Mouse (Mus musculus) stomach, embryonic 15.5 days (tissue): Measurements from ENCODE around the gene Herc2. TPM values are rescaled to one million over a fixed set of nuclear protein-coding genes. Genes with fewer than 3 reads are reported as not detected.

Experiments used
- ATAC-seq: fragments of 200-750 bp; cut with Nextera tagmentation; 2 replicates; pipeline ENCODE4 v1.8.0; 2017; ENCODE audit warnings: low read depth, moderate number of reproducible peaks, moderate TSS enrichment; ENCODE audit not compliant: insufficient read depth, low FRiP score
- H3K27ac ChIP-seq: fragments of 300-500 bp; sonication (generic); 2 replicates; pipeline ENCODE4 v1.5.1; 2015; ENCODE audit warnings: mild to moderate bottlenecking, inconsistent platforms
- H3K27me3 ChIP-seq: fragments of 300-500 bp; sonication (generic); replicated peaks from 2 replicates; pipeline ENCODE4 v1.6.1; 2015; ENCODE audit warnings: inconsistent platforms
- H3K36me3 ChIP-seq: fragments of 300-500 bp; sonication (generic); 2 replicates; pipeline ENCODE4 v1.6.1; 2015; ENCODE audit warnings: inconsistent platforms
- H3K4me1 ChIP-seq: fragments of 300-500 bp; sonication (generic); 2 replicates; pipeline ENCODE4 v1.6.1; 2015; ENCODE audit warnings: inconsistent platforms
- H3K4me2 ChIP-seq: fragments of 300-500 bp; sonication (generic); 2 replicates; pipeline ENCODE4 v1.6.1; 2015; ENCODE audit warnings: mild to moderate bottlenecking, inconsistent platforms
- H3K4me3 ChIP-seq: fragments of 300-500 bp; sonication (generic); replicated peaks from 2 replicates; pipeline ENCODE4 v1.5.1; 2015; ENCODE audit warnings: inconsistent platforms
- H3K9ac ChIP-seq: fragments of 300-500 bp; sonication (generic); 2 replicates; pipeline ENCODE4 v1.6.1; 2015; ENCODE audit warnings: inconsistent platforms
- H3K9me3 ChIP-seq: fragments of 300-500 bp; sonication (generic); 2 replicates; pipeline ENCODE4 v1.6.1; 2016; ENCODE audit warnings: inconsistent platforms
- WGBS: fragments of 180-500 bp; shearing (Covaris S2); methylation state at CpG from one replicate; pipeline ENCODE4 v1.1.7; 2015; 5-methylcytosine and 5-hydroxymethylcytosine counted together
- polyA plus RNA-seq: library from polyadenylated mRNA; unstranded; fragments of >200 nt; fragmentation: Nextera tagmentation; extraction: Ambion mirVana; gene quantifications from 2 replicates; pipeline ENCODE4 v1.2.1, GENCODE M21; 2015

Gene Herc2
- polyA plus RNA-seq, 1 experiment from 2014 or later, result 27.3 TPM

GRCm38 (mm10) chr7:56089097-56089496 is 39.1 kb downstream of the Herc2 start:
- peak; percentile 60; the same call in 1 of the 2 replicates for ATAC-seq

GRCm38 (mm10) chr7:56091445-56091844 is 41.4 kb downstream of the Herc2 start:
- peaks cover 21% of the 10 kb centered on the region for H3K36me3 ChIP-seq
- H3K4me3 ChIP-seq, result no peak overlapping the region
- H3K4me1 ChIP-seq, result no peaks in the 10 kb centered on the region
- H3K4me2 ChIP-seq, result no peak overlapping the region
- H3K27ac ChIP-seq, result no peak overlapping the region
- H3K9me3 ChIP-seq, result no peaks in the 10 kb centered on the region
- ATAC-seq, result no peak; the same call in 1 of the 2 replicates
- WGBS, result 94% methylated on average over 5 of the region's 5 CpGs
- H3K27me3 ChIP-seq, result no peaks in the 10 kb centered on the region
- no peak overlapping the region for H3K9ac ChIP-seq

More at GRCm38 (mm10) chr7:56089097-56089496, 39.1 kb downstream of the Herc2 start:
- Histone ChIP-seq H3K9me3 (no peaks in the 10 kb centered on the region), H3K4me3 (no peak overlapping the region), H3K4me2 (no peak overlapping the region), H3K27ac (no peak overlapping the region), H3K27me3 (no peaks in the 10 kb centered on the region), H3K4me1 (no peaks in the 10 kb centered on the region), H3K9ac (no peak overlapping the region), H3K36me3 (peaks cover 21% of the 10 kb centered on the region)
- 71% methylated on average over 3 of the region's 3 CpGs for WGBS

DNA sequence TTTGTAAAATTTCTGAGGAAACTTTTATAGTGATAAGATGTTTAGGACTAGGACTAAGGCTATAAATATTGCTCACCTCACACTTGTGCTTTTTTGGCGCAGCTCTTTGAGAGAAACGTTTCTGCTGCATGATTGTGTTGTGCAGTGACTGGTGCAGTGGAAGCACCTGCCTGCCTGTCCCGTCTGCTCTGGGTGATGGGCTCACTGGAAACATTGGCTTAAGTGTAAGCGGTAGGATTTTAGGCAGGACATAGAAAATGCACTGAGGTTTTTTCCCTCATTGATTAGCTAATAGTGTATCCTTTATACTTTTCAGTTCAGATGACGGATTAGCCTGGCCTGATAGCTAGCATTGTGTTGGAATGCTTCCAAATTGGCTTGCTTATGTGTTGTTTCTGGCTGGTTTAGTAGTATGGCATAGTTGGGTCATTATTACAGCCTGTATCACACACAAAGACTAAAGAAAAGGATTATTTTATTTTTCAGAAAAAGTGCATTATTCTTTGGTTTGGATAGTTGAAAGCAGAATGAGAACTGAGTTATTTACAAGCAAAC is 52.4 kb downstream of the Herc2 start:
- Histone ChIP-seq H3K4me1 (no peaks in the 10 kb centered on the region), H3K9me3 (no peaks in the 10 kb centered on the region), H3K4me3 (no peak overlapping the region), H3K27ac (no peak overlapping the region), H3K27me3 (no peaks in the 10 kb centered on the region), H3K9ac (no peak overlapping the region), H3K4me2 (no peak overlapping the region), H3K36me3 (peaks cover 19% of the 10 kb centered on the region)
- 80% methylated on average over 5 of the region's 5 CpGs for WGBS
- no peak for ATAC-seq

DNA sequence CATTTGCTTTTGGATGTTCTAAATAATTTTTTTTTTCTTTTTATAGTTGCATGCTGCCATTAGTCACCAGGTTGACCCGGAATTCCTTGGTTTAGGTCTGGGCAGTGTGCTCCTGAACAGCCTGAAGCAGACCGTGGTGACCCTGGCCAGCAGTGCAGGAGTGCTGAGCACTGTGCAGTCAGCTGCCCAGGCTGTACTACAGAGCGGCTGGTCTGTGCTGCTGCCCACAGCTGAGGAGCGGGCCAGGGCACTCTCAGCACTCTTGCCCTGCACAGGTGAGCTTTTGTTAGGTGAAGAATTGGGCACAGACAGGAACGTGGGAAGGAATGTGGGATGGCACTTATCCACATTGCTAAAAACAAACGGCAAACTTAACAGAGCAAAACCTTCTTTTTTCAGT is 63.0 kb downstream of the Herc2 start:
- H3K27ac ChIP-seq, result no peak overlapping the region
- H3K36me3 ChIP-seq, result 0 out of 2 replicates have a peak, but pooled peaks cover 13% of the 10 kb centered on the region
- H3K4me1 ChIP-seq, result no peaks in the 10 kb centered on the region
- no peaks in the 10 kb centered on the region for H3K27me3 ChIP-seq
- H3K9ac ChIP-seq, result no peak overlapping the region
- WGBS, result 87% methylated on average over 6 of the region's 6 CpGs
- H3K4me3 ChIP-seq, result no peak overlapping the region
- ATAC-seq, result no peak
- no peaks in the 10 kb centered on the region for H3K9me3 ChIP-seq
- H3K4me2 ChIP-seq, result no peak overlapping the region

GRCm38 (mm10) chr7:56114148-56114547 is 64.2 kb downstream of the Herc2 start:
- Histone ChIP-seq H3K9me3 (no peaks in the 10 kb centered on the region), H3K36me3 (0 out of 2 replicates have a peak, but pooled peaks cover 9% of the 10 kb centered on the region), H3K4me3 (no peak overlapping the region), H3K4me2 (no peak overlapping the region), H3K4me1 (no peaks in the 10 kb centered on the region), H3K27ac (no peak overlapping the region), H3K9ac (no peak overlapping the region), H3K27me3 (no peaks in the 10 kb centered on the region)
- WGBS, result 54% methylated on average over 1 of the region's 1 CpGs
- ATAC-seq, result no peak

GRCm38 (mm10) chr7:56120968-56121367 is 71.0 kb downstream of the Herc2 start:
- Histone ChIP-seq H3K4me3 (no peak overlapping the region), H3K4me1 (no peaks in the 10 kb centered on the region), H3K27ac (no peak overlapping the region), H3K9me3 (no peaks in the 10 kb centered on the region), H3K36me3 (peaks cover 2% of the 10 kb centered on the region; the same call in 1 of the 2 replicates), H3K9ac (no peak overlapping the region), H3K27me3 (no peaks in the 10 kb centered on the region), H3K4me2 (no peak overlapping the region)
- 84% methylated on average over 7 of the region's 7 CpGs for WGBS
- ATAC-seq, result no peak

GRCm38 (mm10) chr7:56121425-56121824 is 71.4 kb downstream of the Herc2 start:
- Histone ChIP-seq H3K27me3 (no peaks in the 10 kb centered on the region), H3K36me3 (peaks cover 5% of the 10 kb centered on the region; the same call in 1 of the 2 replicates), H3K9me3 (no peaks in the 10 kb centered on the region), H3K4me3 (no peak overlapping the region), H3K9ac (no peak overlapping the region), H3K27ac (no peak overlapping the region), H3K4me1 (no peaks in the 10 kb centered on the region), H3K4me2 (no peak overlapping the region)
- 92% methylated on average over 5 of the region's 5 CpGs for WGBS
- no peak for ATAC-seq

- no peak overlapping the region for H3K27ac ChIP-seq
- H3K36me3 ChIP-seq, result peaks cover 8% of the 10 kb centered on the region; the same call in 1 of the 2 replicates
- ATAC-seq, result no peak
- no peak overlapping the region for H3K9ac ChIP-seq
- no peak overlapping the region for H3K4me2 ChIP-seq
- H3K27me3 ChIP-seq, result no peaks in the 10 kb centered on the region
- no peaks in the 10 kb centered on the region for H3K4me1 ChIP-seq
- WGBS, result 95% methylated on average over 3 of the region's 3 CpGs
- no peaks in the 10 kb centered on the region for H3K9me3 ChIP-seq
- H3K4me3 ChIP-seq, result no peak overlapping the region
These were observed 78.1 kb downstream of the Herc2 start for GRCm38 (mm10) chr7:56128080-56128479.

GRCm38 (mm10) chr7:56129577-56129976 is 79.6 kb downstream of the Herc2 start:
- Histone ChIP-seq H3K9ac (no peak overlapping the region), H3K4me3 (no peak overlapping the region), H3K27me3 (no peaks in the 10 kb centered on the region), H3K36me3 (peaks cover 9% of the 10 kb centered on the region; the same call in 1 of the 2 replicates), H3K4me1 (no peaks in the 10 kb centered on the region), H3K9me3 (no peaks in the 10 kb centered on the region), H3K27ac (no peak overlapping the region), H3K4me2 (no peak overlapping the region)
- ATAC-seq, result no peak
- WGBS, result 86% methylated on average over 3 of the region's 3 CpGs

DNA sequence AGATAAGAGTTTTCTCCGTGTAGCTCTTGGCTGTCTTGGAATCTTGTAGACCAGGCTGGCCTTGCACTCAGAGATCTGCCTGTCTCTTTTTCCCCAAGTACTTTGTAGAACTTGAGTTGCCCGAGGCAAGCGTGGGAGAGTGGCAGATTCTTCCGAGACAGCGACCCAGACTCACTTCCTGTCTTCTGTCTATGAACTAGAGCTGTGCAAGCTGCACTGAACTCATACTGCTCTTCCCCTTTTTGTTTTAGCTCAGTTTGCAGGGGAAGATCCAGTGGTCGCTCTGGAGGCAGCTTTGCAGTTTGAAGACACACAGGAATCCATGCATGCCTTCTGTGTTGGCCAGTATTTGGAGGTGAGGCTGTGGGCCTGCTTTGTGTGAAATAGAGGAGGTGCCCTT is 81.6 kb downstream of the Herc2 start:
- Histone ChIP-seq H3K4me1 (no peaks in the 10 kb centered on the region), H3K4me2 (no peak overlapping the region), H3K9ac (no peak overlapping the region), H3K36me3 (0 out of 2 replicates have a peak, but pooled peaks cover 7% of the 10 kb centered on the region), H3K9me3 (no peaks in the 10 kb centered on the region), H3K27ac (no peak overlapping the region), H3K4me3 (no peak overlapping the region), H3K27me3 (no peaks in the 10 kb centered on the region)
- 71% methylated on average over 6 of the region's 6 CpGs for WGBS
- ATAC-seq, result no peak

GRCm38 (mm10) chr7:56138706-56139105 is 88.7 kb downstream of the Herc2 start:
- H3K4me3 ChIP-seq, result no peak overlapping the region
- H3K4me1 ChIP-seq, result no peaks in the 10 kb centered on the region
- no peak overlapping the region for H3K4me2 ChIP-seq
- no peak for ATAC-seq
- no peaks in the 10 kb centered on the region for H3K9me3 ChIP-seq
- 88% methylated on average over 7 of the region's 7 CpGs for WGBS
- no peak overlapping the region for H3K9ac ChIP-seq
- 0 out of 2 replicates have a peak, but pooled peaks cover 4% of the 10 kb centered on the region for H3K36me3 ChIP-seq
- no peaks in the 10 kb centered on the region for H3K27me3 ChIP-seq
- no peak overlapping the region for H3K27ac ChIP-seq

DNA sequence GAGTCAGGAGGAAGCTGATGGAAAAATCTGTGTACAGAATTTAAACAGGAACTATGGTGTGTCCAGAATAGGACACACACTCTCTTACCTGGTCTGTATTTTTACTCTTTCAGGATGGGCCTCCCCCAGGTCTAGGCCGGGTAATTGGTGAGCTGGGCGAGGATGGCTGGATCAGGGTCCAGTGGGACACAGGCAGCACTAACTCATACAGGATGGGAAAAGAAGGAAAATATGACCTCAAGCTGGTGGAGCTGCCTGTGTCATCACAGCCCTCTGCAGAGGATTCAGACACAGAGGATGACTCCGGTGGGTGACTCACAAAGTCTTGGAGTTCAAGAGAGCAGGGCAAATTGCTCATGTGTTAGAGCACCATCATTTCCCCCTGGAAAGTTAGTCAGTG is 96.4 kb downstream of the Herc2 start:
- no peak overlapping the region for H3K4me3 ChIP-seq
- no peak for ATAC-seq
- H3K27me3 ChIP-seq, result no peaks in the 10 kb centered on the region
- H3K4me1 ChIP-seq, result no peaks in the 10 kb centered on the region
- no peaks in the 10 kb centered on the region for H3K9me3 ChIP-seq
- no peak overlapping the region for H3K4me2 ChIP-seq
- H3K36me3 ChIP-seq, result peaks cover 11% of the 10 kb centered on the region
- no peak overlapping the region for H3K27ac ChIP-seq
- WGBS, result 92% methylated on average over 3 of the region's 3 CpGs
- H3K9ac ChIP-seq, result no peak overlapping the region

DNA sequence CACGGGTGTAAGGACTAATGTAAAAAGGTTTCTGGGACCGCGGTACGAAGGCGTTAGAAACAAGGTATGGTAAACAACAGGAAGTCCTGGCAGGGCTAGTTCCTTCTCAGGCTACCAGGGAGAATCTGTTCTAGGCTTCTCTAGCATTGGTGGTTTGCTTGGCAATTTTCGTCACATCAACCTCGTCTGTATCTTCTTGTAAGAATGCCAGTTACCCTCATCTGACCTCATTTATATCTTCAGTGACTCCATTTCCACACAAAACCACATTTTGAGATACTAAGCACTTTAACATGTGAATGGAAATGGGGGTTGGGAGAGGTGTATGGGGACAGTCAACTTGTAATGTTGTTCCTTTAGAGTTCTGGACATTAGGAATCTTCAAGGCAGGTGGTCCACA is 98.9 kb downstream of the Herc2 start:
- Histone ChIP-seq H3K9ac (no peak overlapping the region), H3K27me3 (no peaks in the 10 kb centered on the region), H3K4me1 (no peaks in the 10 kb centered on the region), H3K4me3 (no peak overlapping the region), H3K4me2 (no peak overlapping the region), H3K27ac (no peak overlapping the region), H3K9me3 (no peaks in the 10 kb centered on the region), H3K36me3 (peaks cover 24% of the 10 kb centered on the region)
- 91% methylated on average over 7 of the region's 7 CpGs for WGBS
- ATAC-seq, result no peak
